Mouse (Mus musculus) embryonic facial prominence, embryonic 14.5 days (tissue): ENCODE results near the gene Tmem266. TPM values are rescaled to one million over a fixed set of nuclear protein-coding genes. Genes with fewer than 3 reads are reported as not detected.
A peak's percentile ranks its signal among the peaks of the same experiment; 100 is the strongest.

ENCODE experiments used
- ATAC-seq: fragments of 200-750 bp; cut with Nextera tagmentation; 2 replicates; pipeline ENCODE4 v1.8.0; 2017; ENCODE audit warnings: low read depth, moderate number of reproducible peaks, moderate TSS enrichment
- DNase-seq: peaks from one replicate; pipeline ENCODE4 v3.0.0-alpha.2; 2015; ENCODE audit warnings: low spot score
- H3K27ac ChIP-seq: fragments of 300-500 bp; sonication (generic); replicated peaks from 2 replicates; pipeline ENCODE4 v1.5.1; 2014; ENCODE audit warnings: low read depth, mild to moderate bottlenecking, low read length, moderate library complexity
- H3K27me3 ChIP-seq: fragments of 300-500 bp; sonication (generic); replicated peaks from 2 replicates; pipeline ENCODE4 v1.6.1; 2014; ENCODE audit warnings: low read length; ENCODE audit not compliant: control insufficient read depth, insufficient read depth
- H3K36me3 ChIP-seq: fragments of 300-500 bp; sonication (generic); 2 replicates; pipeline ENCODE4 v1.6.1; 2014; ENCODE audit warnings: low read length, mixed read lengths; ENCODE audit not compliant: control insufficient read depth, insufficient read depth
- H3K4me1 ChIP-seq: fragments of 300-500 bp; sonication (generic); 2 replicates; pipeline ENCODE4 v1.6.1; 2014; ENCODE audit warnings: antibody characterized with exemption, low read length; ENCODE audit not compliant: control insufficient read depth, insufficient read depth
- H3K4me2 ChIP-seq: fragments of 300-500 bp; sonication (generic); 2 replicates; pipeline ENCODE4 v1.6.1; 2014; ENCODE audit warnings: low read depth, mild to moderate bottlenecking, low read length, moderate library complexity, mixed read lengths
- H3K4me3 ChIP-seq: fragments of 300-500 bp; sonication (generic); 2 replicates; pipeline ENCODE4 v1.5.1; 2014; ENCODE audit warnings: low read depth, mild to moderate bottlenecking, low read length
- H3K9ac ChIP-seq: fragments of 300-500 bp; sonication (generic); 2 replicates; pipeline ENCODE4 v1.6.1; 2014; ENCODE audit warnings: low read depth, mild to moderate bottlenecking, low read length, moderate library complexity, mixed read lengths
- H3K9me3 ChIP-seq: fragments of 300-500 bp; sonication (generic); 2 replicates; pipeline ENCODE4 v1.6.1; 2016; ENCODE audit warnings: low read length; ENCODE audit not compliant: control insufficient read depth
- WGBS: fragments of 180-500 bp; shearing (Covaris S2); extraction: QIAGEN DNeasy Blood & Tissue Kit; methylation state at CpG from one replicate; pipeline ENCODE4 v1.1.7; 2014; 5-methylcytosine and 5-hydroxymethylcytosine counted together
- polyA plus RNA-seq: library from polyadenylated mRNA; unstranded; fragments of >200 nt; fragmentation: Nextera tagmentation; extraction: Ambion mirVana; gene quantifications from 2 replicates; pipeline ENCODE4 v1.2.1, GENCODE M21; 2014

Tmem266 gene
- 0.22 and 0.38 TPM in 2 replicates for polyA plus RNA-seq

GRCm38 (mm10) chr9:55326515-55327233 lies at the start of gene Tmem266, which contains the start of gene Nrg4:
Gene Tmem266 (plus strand): TSS chr9:55326913.
Gene Nrg4 (minus strand): TSS chr9:55326844.
- Histone ChIP-seq H3K4me3 (peak within 1 kb of the TSS; percentile 77), H3K4me2 (peak within 1 kb of the TSS; percentile 93), H3K9me3 (no peaks in the 10 kb centered on the region), H3K4me1 (peaks cover 5% of the 10 kb centered on the region; the same call in 1 of the 2 replicates), H3K9ac (peak within 1 kb of the TSS; percentile 74), H3K27me3 (peaks cover 45% of the 10 kb centered on the region), H3K36me3 (no peaks in the 10 kb centered on the region), H3K27ac (no peak within 1 kb of the TSS)
- ATAC-seq (peak; percentile 90), DNase-seq (peak; percentile 88)
- under 1% methylated on average over 24 of the region's 82 CpGs for WGBS

- DNase-seq (no peak), ATAC-seq (no peak)
- no peaks in the 10 kb centered on the region for H3K27me3 ChIP-seq
- H3K4me2 ChIP-seq, result no peak overlapping the region
- H3K9ac ChIP-seq, result no peak overlapping the region
- H3K4me1 ChIP-seq, result no peaks in the 10 kb centered on the region
- H3K9me3 ChIP-seq, result no peaks in the 10 kb centered on the region
- H3K4me3 ChIP-seq, result no peak overlapping the region
- H3K36me3 ChIP-seq, result no peaks in the 10 kb centered on the region
- H3K27ac ChIP-seq, result no peak overlapping the region
- 73% methylated on average over 4 of the region's 4 CpGs for WGBS
Observed at GRCm38 (mm10) chr9:55277562-55277961, 49.2 kb upstream of the Tmem266 start.

GRCm38 (mm10) chr9:55279114-55279825 lies 47.4 kb upstream of the Tmem266 start:
- no peak overlapping the region for H3K9ac ChIP-seq
- no peak overlapping the region for H3K4me3 ChIP-seq
- 73% methylated on average over 8 of the region's 8 CpGs for WGBS
- no peak overlapping the region for H3K4me2 ChIP-seq
- no peak for ATAC-seq
- H3K36me3 ChIP-seq, result no peaks in the 10 kb centered on the region
- 0 out of 2 replicates have a peak, but pooled peaks cover 3% of the 10 kb centered on the region for H3K4me1 ChIP-seq
- H3K27ac ChIP-seq, result no peak overlapping the region
- DNase-seq, result no peak
- H3K27me3 ChIP-seq, result no peaks in the 10 kb centered on the region
- H3K9me3 ChIP-seq, result no peaks in the 10 kb centered on the region

GRCm38 (mm10) chr9:55283516-55283915 lies 43.2 kb upstream of the Tmem266 start:
- Histone ChIP-seq H3K27me3 (no peaks in the 10 kb centered on the region), H3K9me3 (no peaks in the 10 kb centered on the region), H3K4me2 (peak overlapping the region; percentile 48), H3K4me1 (0 out of 2 replicates have a peak, but pooled peaks cover 3% of the 10 kb centered on the region), H3K4me3 (no peak overlapping the region), H3K9ac (no peak overlapping the region), H3K36me3 (no peaks in the 10 kb centered on the region), H3K27ac (no peak overlapping the region)
- WGBS, result 3% methylated on average over 14 of the region's 14 CpGs
- DNase-seq (peak; percentile 69), ATAC-seq (no peak)

- Histone ChIP-seq H3K27me3 (no peaks in the 10 kb centered on the region), H3K9ac (no peak overlapping the region), H3K4me3 (no peak overlapping the region), H3K9me3 (no peaks in the 10 kb centered on the region), H3K36me3 (no peaks in the 10 kb centered on the region), H3K27ac (no peak overlapping the region), H3K4me1 (0 out of 2 replicates have a peak, but pooled peaks cover 3% of the 10 kb centered on the region), H3K4me2 (no peak overlapping the region)
- no peak for ATAC-seq
- no peak for DNase-seq
- WGBS, result 69% methylated on average over 3 of the region's 3 CpGs
Observed at GRCm38 (mm10) chr9:55285197-55285596, 41.5 kb upstream of the Tmem266 start.

GRCm38 (mm10) chr9:55289475-55290198 lies 37.1 kb upstream of the Tmem266 start:
- H3K9me3 ChIP-seq, result no peaks in the 10 kb centered on the region
- H3K4me2 ChIP-seq, result no peak overlapping the region
- ATAC-seq (no peak), DNase-seq (no peak)
- no peaks in the 10 kb centered on the region for H3K27me3 ChIP-seq
- H3K27ac ChIP-seq, result no peak overlapping the region
- no peak overlapping the region for H3K4me3 ChIP-seq
- no peaks in the 10 kb centered on the region for H3K4me1 ChIP-seq
- WGBS, result 45% methylated on average over 3 of the region's 3 CpGs
- no peak overlapping the region for H3K9ac ChIP-seq
- no peaks in the 10 kb centered on the region for H3K36me3 ChIP-seq

- 87% methylated on average over 4 of the region's 4 CpGs for WGBS
- Histone ChIP-seq H3K27me3 (no peaks in the 10 kb centered on the region), H3K4me3 (no peak overlapping the region), H3K4me1 (no peaks in the 10 kb centered on the region), H3K9ac (no peak overlapping the region), H3K4me2 (no peak overlapping the region), H3K9me3 (no peaks in the 10 kb centered on the region), H3K36me3 (no peaks in the 10 kb centered on the region), H3K27ac (no peak overlapping the region)
- ATAC-seq (no peak), DNase-seq (no peak)
Observed at GRCm38 (mm10) chr9:55291966-55292365, 34.7 kb upstream of the Tmem266 start.

GRCm38 (mm10) chr9:55296221-55296620 lies 30.5 kb upstream of the Tmem266 start:
- Histone ChIP-seq H3K4me3 (no peak overlapping the region), H3K9ac (no peak overlapping the region), H3K4me1 (no peaks in the 10 kb centered on the region), H3K36me3 (no peaks in the 10 kb centered on the region), H3K27ac (no peak overlapping the region), H3K27me3 (no peaks in the 10 kb centered on the region), H3K9me3 (no peaks in the 10 kb centered on the region), H3K4me2 (no peak overlapping the region)
- 65% methylated on average over 2 of the region's 2 CpGs for WGBS
- ATAC-seq (peak; percentile 41; the same call in 1 of the 2 replicates), DNase-seq (peak; percentile 16)
